ENCODE assay signal across 12 mouse cellular contexts in the genomic region with DNA sequence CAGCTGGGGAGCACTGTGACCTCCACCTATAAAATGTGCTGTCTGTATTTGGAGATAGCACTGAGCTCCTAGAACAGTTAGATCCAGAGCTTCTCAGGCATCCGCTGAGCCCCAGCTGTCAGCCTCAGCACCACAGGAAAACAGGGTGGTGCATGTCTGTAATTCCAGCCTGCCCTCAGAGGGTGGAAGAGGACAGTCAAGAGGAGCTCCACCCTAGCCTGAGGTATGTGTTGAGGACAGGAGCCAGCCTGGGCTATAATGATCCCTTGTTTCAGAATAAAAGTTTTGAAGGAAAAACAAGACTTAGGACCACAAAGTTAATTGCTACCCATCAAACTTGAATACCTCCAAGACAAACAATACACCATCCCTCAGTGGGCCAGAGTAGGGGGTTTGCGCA.
"Had no signal": no experiment of that assay in that cellular context is flagged by ENCODE, and none has a peak within 500 bp of the region (broad histone marks: within the 10 kb centered on the region; RNA-seq: fewer than 3 reads in every experiment).

No protein-coding gene starts in this region.

- H3K4me3 ChIP-seq: kidney, embryonic 15.5 days; limb, embryonic 13.5 days; midbrain, embryonic 12.5 days had no signal

- DNase-seq: left cerebral cortex, postnatal 4 days; lung, adult 2 months; lung, postnatal 14 days; retina, postnatal 1 day; right cerebral cortex, postnatal 4 days; spleen, adult 18-20 months; thymus, adult 18-20 months; thymus, postnatal 14 days had no signal

- H3K4me1 ChIP-seq: kidney, embryonic 15.5 days; limb, embryonic 13.5 days; midbrain, embryonic 12.5 days had no signal

- H3K9me3 ChIP-seq: kidney, embryonic 15.5 days; limb, embryonic 13.5 days; midbrain, embryonic 12.5 days had no signal

- H3K4me2 ChIP-seq: kidney, embryonic 15.5 days; limb, embryonic 13.5 days; midbrain, embryonic 12.5 days had no signal

- H3K27ac ChIP-seq: kidney, embryonic 15.5 days; limb, embryonic 13.5 days; liver, embryonic 14.5 days; midbrain, embryonic 12.5 days had no signal

- H3K27me3 ChIP-seq: kidney, embryonic 15.5 days; midbrain, embryonic 12.5 days had no signal

- H3K9ac ChIP-seq: kidney, embryonic 15.5 days; limb, embryonic 13.5 days; liver, embryonic 14.5 days; midbrain, embryonic 12.5 days had no signal

- H3K36me3 ChIP-seq: kidney, embryonic 15.5 days; limb, embryonic 13.5 days; midbrain, embryonic 12.5 days had no signal
